Mouse (Mus musculus) C2C12 (cell line): ENCODE results near the gene Il24.

Experiments used
- CTCF ChIP-seq: IDR thresholded peaks from one replicate; pipeline ENCODE4 v1.5.1; 2011; ENCODE audit not compliant: control insufficient read depth, insufficient read depth, insufficient read length
- MAX ChIP-seq: IDR thresholded peaks from one replicate; pipeline ENCODE4 v1.6.1; 2011; ENCODE audit warnings: mild to moderate bottlenecking, control low read depth
- USF1 ChIP-seq: IDR thresholded peaks from one replicate; pipeline ENCODE4 v1.6.1; 2011; ENCODE audit warnings: low read depth, mild to moderate bottlenecking, control low read depth, moderate library complexity

DNA sequence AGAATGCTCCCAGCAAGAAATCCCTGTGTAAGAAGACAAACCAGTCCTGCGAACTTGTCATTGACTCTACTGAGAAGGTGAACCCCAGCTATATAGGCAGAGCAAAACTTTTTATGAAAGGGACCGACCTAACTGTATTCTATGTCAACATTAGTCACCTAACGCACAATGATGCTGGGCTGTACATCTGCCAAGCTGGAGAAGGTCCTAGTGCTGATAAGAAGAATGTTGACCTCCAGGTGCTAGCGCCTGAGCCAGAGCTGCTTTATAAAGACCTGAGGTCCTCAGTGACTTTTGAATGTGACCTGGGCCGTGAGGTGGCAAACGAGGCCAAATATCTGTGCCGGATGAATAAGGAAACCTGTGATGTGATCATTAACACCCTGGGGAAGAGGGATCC is 42.7 kb downstream of the Il24 start:
- no peak for TF ChIP-seq USF1
- TF ChIP-seq MAX = no peak
- TF ChIP-seq CTCF = no peak
